Mouse (Mus musculus) liver, embryonic 15.5 days (tissue): ENCODE results near the gene Tmem265. TPM values are rescaled to one million over a fixed set of nuclear protein-coding genes. Genes with fewer than 3 reads are reported as not detected.
A peak's percentile ranks its signal among the peaks of the same experiment; 100 is the strongest.

Experiments used
- ATAC-seq: fragments of 200-750 bp; cut with Nextera tagmentation; 2 replicates; pipeline ENCODE4 v1.8.0; 2017; ENCODE audit warnings: moderate number of reproducible peaks, mild to moderate bottlenecking, moderate library complexity; ENCODE audit not compliant: insufficient read depth
- H3K27ac ChIP-seq: fragments of 300-500 bp; sonication (generic); replicated peaks from 2 replicates; pipeline ENCODE4 v1.5.1; 2015; ENCODE audit warnings: mild to moderate bottlenecking, inconsistent platforms
- H3K27me3 ChIP-seq: fragments of 300-500 bp; sonication (generic); 2 replicates; pipeline ENCODE4 v1.6.1; 2015; ENCODE audit warnings: mild to moderate bottlenecking, inconsistent platforms
- H3K36me3 ChIP-seq: fragments of 300-500 bp; sonication (generic); replicated peaks from 2 replicates; pipeline ENCODE4 v1.6.1; 2015; ENCODE audit warnings: moderate library complexity, mild to moderate bottlenecking, inconsistent platforms
- H3K4me1 ChIP-seq: fragments of 300-500 bp; sonication (generic); replicated peaks from 2 replicates; pipeline ENCODE4 v1.6.1; 2015; ENCODE audit warnings: inconsistent platforms
- H3K4me2 ChIP-seq: fragments of 300-500 bp; sonication (generic); 2 replicates; pipeline ENCODE4 v1.6.1; 2015; ENCODE audit warnings: moderate library complexity, mild to moderate bottlenecking, inconsistent platforms
- H3K4me3 ChIP-seq: fragments of 300-500 bp; sonication (generic); replicated peaks from 2 replicates; pipeline ENCODE4 v1.5.1; 2015; ENCODE audit warnings: mild to moderate bottlenecking, inconsistent platforms
- H3K9ac ChIP-seq: fragments of 300-500 bp; sonication (generic); 2 replicates; pipeline ENCODE4 v1.6.1; 2015; ENCODE audit warnings: moderate library complexity, mild to moderate bottlenecking, inconsistent platforms
- H3K9me3 ChIP-seq: fragments of 300-500 bp; sonication (generic); replicated peaks from 2 replicates; pipeline ENCODE4 v1.6.1; 2016; ENCODE audit warnings: inconsistent platforms
- WGBS: fragments of 180-500 bp; shearing (Covaris S2); methylation state at CpG from one replicate; pipeline ENCODE4 v1.1.7; 2015; ENCODE audit warnings: mixed read lengths; ENCODE audit not compliant: insufficient replicate concordance; 5-methylcytosine and 5-hydroxymethylcytosine counted together
- polyA plus RNA-seq: library from polyadenylated mRNA; unstranded; fragments of >200 nt; fragmentation: Nextera tagmentation; extraction: Ambion mirVana; gene quantifications from 2 replicates; pipeline ENCODE4 v1.2.1, GENCODE M21; 2015

Gene Tmem265
- 2.6 and 2.7 TPM in 2 replicates for polyA plus RNA-seq

DNA sequence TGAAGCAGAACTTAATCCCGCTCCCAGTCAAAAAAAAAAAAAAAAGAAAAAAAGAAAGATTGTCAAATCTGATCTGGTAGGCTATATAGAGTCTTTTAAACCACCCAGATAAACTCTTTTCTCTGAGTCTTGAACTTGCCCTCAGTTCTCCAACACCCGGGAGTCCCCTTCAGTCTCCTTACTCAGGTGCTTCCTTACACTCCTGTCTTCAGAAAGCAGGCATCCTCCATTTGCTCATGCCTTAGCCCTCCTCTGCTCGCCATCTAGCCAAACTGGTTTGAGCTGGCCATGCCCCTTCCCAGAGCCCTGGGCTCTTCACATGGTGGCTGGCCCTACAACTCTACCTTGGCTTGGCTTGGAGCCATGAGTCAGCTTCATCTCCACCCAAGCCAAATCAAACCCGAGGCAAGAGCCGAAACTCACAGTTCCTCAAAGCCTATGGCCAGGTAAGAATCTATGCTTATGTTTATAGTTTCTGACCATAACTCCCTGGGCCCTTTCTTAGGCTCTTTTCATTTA lies at the start of gene Tmem265:
TSS of gene Tmem265 (plus strand) at position 51 of the 519 bp plus-strand sequence.
- WGBS, result 85% methylated on average over 5 of the region's 5 CpGs
- no peaks in the 10 kb centered on the region for H3K27me3 ChIP-seq
- no peak for ATAC-seq
- no peak within 1 kb of the TSS for H3K4me2 ChIP-seq
- no peaks in the 10 kb centered on the region for H3K4me1 ChIP-seq
- no peak within 1 kb of the TSS for H3K27ac ChIP-seq
- no peak within 1 kb of the TSS for H3K4me3 ChIP-seq
- peaks cover 83% of the 10 kb centered on the region for H3K36me3 ChIP-seq
- H3K9me3 ChIP-seq, result no peaks in the 10 kb centered on the region
- H3K9ac ChIP-seq, result no peak within 1 kb of the TSS

DNA sequence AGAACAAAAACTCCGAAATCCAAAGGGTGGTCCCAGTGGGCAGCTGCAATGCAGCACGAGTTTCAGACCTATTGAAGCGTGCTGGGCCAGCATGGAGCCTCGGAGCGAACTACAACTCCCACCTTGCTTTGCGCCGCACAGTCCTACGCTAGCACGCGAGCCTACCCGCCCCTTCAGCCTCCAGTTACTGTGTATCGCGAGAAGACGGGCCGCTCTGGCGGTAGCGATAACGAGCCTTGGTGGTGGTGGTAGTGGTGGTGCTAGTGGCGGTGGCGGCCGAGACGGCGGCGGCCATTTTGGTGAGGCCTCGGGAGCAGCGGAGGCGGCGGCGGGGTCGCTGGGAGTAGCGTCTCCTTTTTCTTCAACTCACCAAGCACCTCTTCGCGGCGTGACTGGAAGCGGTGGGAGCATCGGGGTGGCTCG lies 49.4 kb upstream of the Tmem265 start, which contains the start of gene Srcap:
TSS of gene Srcap (plus strand) at position 176 of the 423 bp plus-strand sequence.
- Histone ChIP-seq H3K27ac (peak within 1 kb of the TSS; percentile 99), H3K4me3 (peak within 1 kb of the TSS; percentile 95), H3K4me2 (peak within 1 kb of the TSS; percentile 84), H3K36me3 (peaks cover 24% of the 10 kb centered on the region), H3K9ac (peak within 1 kb of the TSS; percentile 94), H3K27me3 (no peaks in the 10 kb centered on the region), H3K9me3 (no peaks in the 10 kb centered on the region), H3K4me1 (peaks cover 34% of the 10 kb centered on the region)
- under 1% methylated on average over 37 of the region's 37 CpGs for WGBS
- peak; percentile 96 for ATAC-seq

DNA sequence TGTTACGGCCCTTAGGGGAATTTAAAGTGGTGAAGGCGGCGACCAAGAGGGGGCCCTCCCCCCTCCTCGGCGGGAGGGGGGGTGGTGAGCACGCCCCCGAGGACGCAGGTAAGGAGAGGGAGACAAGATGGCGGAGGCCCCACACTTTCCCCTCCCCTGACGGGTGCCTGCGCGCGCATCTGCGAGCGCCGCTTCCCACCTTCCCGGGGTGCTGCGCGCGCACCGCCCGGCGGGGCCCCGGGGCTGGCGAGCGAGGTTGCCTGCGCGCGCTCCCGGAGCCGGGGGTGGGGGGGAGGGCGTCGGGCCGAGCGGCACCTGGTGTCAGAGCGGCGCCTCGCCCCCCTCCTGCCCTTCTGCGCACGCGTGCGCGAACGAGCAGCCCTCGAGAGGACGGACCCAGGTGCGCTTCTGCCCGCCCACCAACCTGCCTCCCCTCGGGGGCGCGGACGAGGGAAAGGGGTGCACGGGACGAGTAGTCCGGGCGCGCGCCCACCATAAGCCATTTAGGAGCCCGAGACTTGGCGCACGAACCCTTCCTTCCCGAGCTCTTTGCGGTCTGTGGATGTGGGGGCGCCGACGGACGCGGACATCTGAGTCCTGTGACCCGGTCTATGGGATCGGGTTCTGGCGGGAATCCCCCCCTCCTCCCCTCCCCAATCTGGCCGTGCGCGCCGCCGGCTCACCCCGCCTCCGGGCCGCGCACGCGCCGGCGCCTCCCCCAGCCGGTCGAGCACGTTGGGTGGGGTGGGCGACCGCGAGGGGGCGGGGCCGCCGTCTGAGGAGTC lies 48.8 kb upstream of the Tmem265 start:
- under 1% methylated on average over 88 of the region's 93 CpGs for WGBS
- peak overlapping the region; percentile 94 for H3K9ac ChIP-seq
- H3K27me3 ChIP-seq, result no peaks in the 10 kb centered on the region
- peak overlapping the region; percentile 95 for H3K4me3 ChIP-seq
- H3K4me1 ChIP-seq, result peaks cover 34% of the 10 kb centered on the region
- H3K9me3 ChIP-seq, result no peaks in the 10 kb centered on the region
- peak; percentile 85 for ATAC-seq
- H3K4me2 ChIP-seq, result peak overlapping the region; percentile 84
- H3K27ac ChIP-seq, result peak overlapping the region; percentile 99
- peaks cover 30% of the 10 kb centered on the region for H3K36me3 ChIP-seq

DNA sequence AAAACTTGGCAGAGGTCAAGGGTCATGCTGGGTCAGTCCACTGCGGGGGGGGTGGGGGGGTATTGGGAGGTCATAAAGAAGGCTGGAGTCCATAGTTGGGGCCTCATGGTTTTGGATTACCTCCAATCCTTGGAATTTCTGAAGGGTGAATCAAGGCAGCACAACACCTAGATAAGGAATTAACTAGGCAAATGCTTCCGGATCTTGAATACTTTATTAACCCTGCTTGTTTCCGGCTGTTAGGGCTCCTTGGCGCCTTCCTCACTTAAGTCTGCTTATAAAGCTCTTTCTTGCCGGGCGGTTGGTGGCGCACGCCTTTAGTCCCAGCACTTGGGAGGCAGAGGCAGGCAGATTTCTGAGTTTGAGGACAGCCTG lies 48.2 kb upstream of the Tmem265 start:
- no peaks in the 10 kb centered on the region for H3K27me3 ChIP-seq
- no peak for ATAC-seq
- no peaks in the 10 kb centered on the region for H3K9me3 ChIP-seq
- peak overlapping the region; percentile 95 for H3K4me3 ChIP-seq
- peak overlapping the region; percentile 99 for H3K27ac ChIP-seq
- WGBS, result 10% methylated on average over 8 of the region's 8 CpGs
- peaks cover 34% of the 10 kb centered on the region for H3K4me1 ChIP-seq
- H3K36me3 ChIP-seq, result peaks cover 36% of the 10 kb centered on the region
- H3K4me2 ChIP-seq, result peak overlapping the region; percentile 84
- H3K9ac ChIP-seq, result peak overlapping the region; percentile 94; the same call in 1 of the 2 replicates

DNA sequence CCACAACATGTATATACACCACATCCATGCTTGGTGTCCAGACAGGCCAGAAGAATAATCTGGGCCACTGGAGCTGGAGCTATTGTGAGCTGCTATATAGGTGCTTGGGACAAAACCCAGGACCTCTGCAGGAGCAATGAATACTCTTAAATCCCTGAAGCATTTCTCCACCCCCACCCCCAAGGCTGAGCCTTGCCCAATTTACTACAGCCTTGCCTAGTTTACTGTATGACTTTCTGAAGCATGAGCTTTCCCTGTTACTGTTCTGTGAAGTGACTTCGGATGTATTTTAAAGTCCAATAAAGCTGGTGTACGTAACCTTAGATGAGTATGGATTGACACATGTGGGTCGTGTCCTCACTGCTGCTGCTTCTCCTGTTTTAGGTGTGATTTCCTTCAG lies 47.4 kb upstream of the Tmem265 start:
- H3K27ac ChIP-seq, result peak overlapping the region; percentile 99
- no peak for ATAC-seq
- 74% methylated on average over 3 of the region's 3 CpGs for WGBS

DNA sequence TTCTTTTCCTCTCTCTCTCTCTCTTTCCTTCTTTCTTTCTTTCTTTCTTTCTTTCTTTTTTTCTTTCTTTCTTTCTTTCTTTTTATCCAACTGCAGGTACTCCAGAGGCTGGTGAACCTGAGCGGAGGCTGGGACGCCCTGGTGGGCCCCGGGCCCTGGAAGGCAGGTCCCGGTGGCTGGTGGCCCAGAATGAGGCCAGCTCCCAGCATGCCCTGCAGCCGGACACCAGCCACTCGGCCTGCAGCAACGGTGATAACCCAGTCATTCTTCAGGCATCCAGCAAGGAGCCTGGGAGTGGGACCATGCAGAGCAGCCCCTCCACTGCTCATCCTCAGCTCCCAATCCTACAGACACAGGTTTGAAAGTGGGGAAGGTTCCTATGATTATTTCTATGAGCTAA lies 45.3 kb upstream of the Tmem265 start:
- ATAC-seq, result no peak
- Histone ChIP-seq H3K27me3 (no peaks in the 10 kb centered on the region), H3K4me3 (no peak overlapping the region), H3K36me3 (peaks cover 62% of the 10 kb centered on the region), H3K4me1 (peaks cover 32% of the 10 kb centered on the region), H3K27ac (no peak overlapping the region), H3K9me3 (no peaks in the 10 kb centered on the region), H3K9ac (no peak overlapping the region), H3K4me2 (no peak overlapping the region)
- 91% methylated on average over 7 of the region's 7 CpGs for WGBS

More for the DNA sequence above, 47.4 kb upstream of the Tmem265 start:
- H3K4me1 ChIP-seq, result peaks cover 34% of the 10 kb centered on the region
- peak overlapping the region; percentile 84 for H3K4me2 ChIP-seq
- no peaks in the 10 kb centered on the region for H3K9me3 ChIP-seq
- H3K9ac ChIP-seq, result no peak overlapping the region
- H3K4me3 ChIP-seq, result peak overlapping the region; percentile 95
- H3K36me3 ChIP-seq, result peaks cover 43% of the 10 kb centered on the region
- H3K27me3 ChIP-seq, result no peaks in the 10 kb centered on the region

DNA sequence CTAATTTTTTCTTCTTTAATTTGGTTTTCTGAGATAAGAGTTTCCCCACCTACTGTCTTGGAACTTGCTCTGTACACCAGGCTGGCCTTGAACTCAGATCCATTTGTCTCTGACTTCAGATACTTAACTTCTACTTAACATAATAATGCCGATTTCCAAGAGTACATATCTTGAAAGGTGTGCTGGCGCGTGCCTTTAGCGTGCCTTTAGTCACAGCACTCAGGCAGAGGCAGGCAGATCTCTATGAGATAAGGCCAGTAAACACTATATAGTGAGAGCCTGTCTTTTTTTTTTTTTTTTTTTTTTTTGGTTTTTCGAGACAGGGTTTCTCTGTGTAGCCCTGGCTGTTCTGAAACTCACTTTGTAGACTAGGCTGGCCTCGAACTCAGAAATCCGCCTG lies 44.8 kb upstream of the Tmem265 start:
- Histone ChIP-seq H3K4me2 (no peak overlapping the region), H3K9me3 (no peaks in the 10 kb centered on the region), H3K27me3 (no peaks in the 10 kb centered on the region), H3K27ac (no peak overlapping the region), H3K4me1 (peaks cover 27% of the 10 kb centered on the region), H3K36me3 (peaks cover 67% of the 10 kb centered on the region), H3K4me3 (no peak overlapping the region), H3K9ac (no peak overlapping the region)
- 87% methylated on average over 7 of the region's 7 CpGs for WGBS
- no peak for ATAC-seq

DNA sequence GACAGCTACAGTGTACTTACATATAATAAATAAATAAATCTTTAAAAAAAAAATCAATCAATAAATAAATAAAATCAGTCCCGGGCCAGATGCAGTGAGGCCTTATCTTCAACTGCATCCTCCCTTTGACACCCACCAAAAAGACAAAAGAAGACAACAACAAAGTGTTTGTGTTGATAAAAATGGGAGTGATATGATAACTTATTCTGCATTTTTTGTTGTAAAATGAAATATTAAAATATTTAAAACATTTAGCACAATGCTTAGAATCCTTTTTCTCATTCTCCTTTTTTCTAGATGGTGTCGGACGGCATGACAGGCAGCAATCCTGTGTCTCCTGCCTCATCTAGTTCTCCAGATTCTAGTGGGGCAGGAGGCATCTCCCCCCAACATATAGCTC lies 41.9 kb upstream of the Tmem265 start, which contains the start of gene Gm42715:
TSS of gene Gm42715 (plus strand) at position 301 of the 400 bp plus-strand sequence.
- H3K9me3 ChIP-seq, result no peaks in the 10 kb centered on the region
- peaks cover 5% of the 10 kb centered on the region for H3K4me1 ChIP-seq
- no peaks in the 10 kb centered on the region for H3K27me3 ChIP-seq
- no peak within 1 kb of the TSS for H3K27ac ChIP-seq
- no peak within 1 kb of the TSS for H3K4me2 ChIP-seq
- H3K4me3 ChIP-seq, result no peak within 1 kb of the TSS
- peaks cover 95% of the 10 kb centered on the region for H3K36me3 ChIP-seq
- ATAC-seq, result no peak
- H3K9ac ChIP-seq, result no peak within 1 kb of the TSS
- WGBS, result 86% methylated on average over 3 of the region's 3 CpGs

DNA sequence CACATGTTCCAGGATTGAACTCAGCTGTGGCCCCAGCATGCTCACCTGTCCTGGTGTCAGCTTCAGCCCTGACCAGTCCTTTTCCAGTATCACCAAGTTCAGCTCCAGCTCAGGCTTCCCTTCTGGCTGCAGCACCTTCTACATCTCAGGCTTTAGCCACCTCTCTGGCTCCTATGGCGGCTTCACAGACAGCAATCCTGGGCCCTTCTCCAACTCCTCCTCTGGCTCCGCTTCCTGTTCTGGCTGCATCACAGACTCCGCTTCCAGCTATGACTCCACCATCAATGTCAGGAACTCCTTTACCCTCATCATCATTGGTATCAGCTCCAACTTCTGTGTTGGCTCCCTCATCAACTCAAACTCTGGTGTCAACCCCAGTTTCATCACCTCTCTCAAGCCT lies 19.5 kb upstream of the Tmem265 start:
- WGBS, result 91% methylated on average over 3 of the region's 3 CpGs
- no peak overlapping the region for H3K4me3 ChIP-seq
- no peaks in the 10 kb centered on the region for H3K27me3 ChIP-seq
- no peak for ATAC-seq
- no peaks in the 10 kb centered on the region for H3K9me3 ChIP-seq
- H3K27ac ChIP-seq, result no peak overlapping the region
- peaks cover 96% of the 10 kb centered on the region for H3K36me3 ChIP-seq
- H3K9ac ChIP-seq, result no peak overlapping the region
- no peak overlapping the region for H3K4me2 ChIP-seq
- H3K4me1 ChIP-seq, result no peaks in the 10 kb centered on the region

DNA sequence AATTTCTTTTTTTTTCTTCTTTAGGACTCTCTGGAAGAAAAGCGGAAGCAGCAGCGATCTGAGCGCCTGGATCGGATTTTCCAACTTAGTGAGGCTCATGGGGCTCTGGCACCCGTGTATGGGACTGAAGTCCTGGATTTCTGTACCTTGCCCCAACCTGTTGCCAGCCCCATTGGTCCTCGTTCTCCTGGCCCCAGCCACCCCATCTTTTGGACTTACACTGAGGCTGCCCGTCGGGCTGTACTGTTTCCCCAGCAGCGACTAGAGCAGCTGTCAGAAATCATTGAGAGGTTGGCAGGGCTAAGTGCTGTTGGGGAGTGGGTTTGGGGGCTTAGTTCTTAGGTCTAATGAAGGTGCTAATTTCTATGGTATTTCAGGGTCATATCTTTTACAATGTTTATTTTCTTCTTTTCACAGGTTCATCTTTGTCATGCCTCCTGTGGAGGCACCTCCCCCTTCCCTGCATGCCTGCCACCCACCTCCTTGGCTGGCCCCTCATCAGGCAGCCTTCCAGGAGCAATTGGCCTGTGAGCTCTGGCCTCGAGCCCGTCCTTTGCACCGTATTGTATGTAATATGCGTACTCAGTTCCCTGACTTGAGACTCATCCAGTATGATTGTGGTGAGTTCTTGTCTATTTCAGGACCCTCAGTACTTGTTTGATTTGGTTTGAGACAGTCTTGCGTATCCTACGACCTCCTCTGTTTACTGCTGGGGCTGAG lies 11.9 kb upstream of the Tmem265 start:
- no peak overlapping the region for H3K4me2 ChIP-seq
- 91% methylated on average over 15 of the region's 15 CpGs for WGBS
- no peaks in the 10 kb centered on the region for H3K9me3 ChIP-seq
- H3K4me3 ChIP-seq, result no peak overlapping the region
- H3K36me3 ChIP-seq, result peaks cover 89% of the 10 kb centered on the region
- H3K9ac ChIP-seq, result no peak overlapping the region
- no peaks in the 10 kb centered on the region for H3K27me3 ChIP-seq
- H3K4me1 ChIP-seq, result no peaks in the 10 kb centered on the region
- no peak for ATAC-seq
- no peak overlapping the region for H3K27ac ChIP-seq

DNA sequence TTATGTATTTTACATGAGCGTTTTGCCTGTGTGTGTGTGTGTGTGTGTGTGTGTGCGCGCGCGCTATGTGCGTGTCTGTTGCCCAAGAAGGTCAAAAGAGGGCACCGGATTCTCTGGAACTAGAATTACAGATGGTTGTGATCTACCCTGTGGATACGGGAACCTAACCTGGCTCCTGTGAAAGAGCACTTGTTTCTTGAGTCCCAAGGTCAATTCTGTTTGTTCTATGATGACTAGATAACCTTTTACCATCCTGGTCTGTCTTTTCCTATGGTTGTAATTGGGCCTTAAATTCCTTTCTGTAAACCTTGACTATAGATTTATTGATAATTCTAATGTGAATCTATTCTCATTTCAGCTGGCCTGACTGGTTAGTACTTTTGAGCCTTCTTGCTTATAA lies 9.6 kb upstream of the Tmem265 start:
- ATAC-seq, result no peak
- Histone ChIP-seq H3K36me3 (peaks cover 90% of the 10 kb centered on the region), H3K4me2 (no peak overlapping the region), H3K9me3 (no peaks in the 10 kb centered on the region), H3K4me1 (no peaks in the 10 kb centered on the region), H3K27me3 (no peaks in the 10 kb centered on the region), H3K27ac (no peak overlapping the region), H3K4me3 (no peak overlapping the region), H3K9ac (no peak overlapping the region)
- 91% methylated on average over 8 of the region's 8 CpGs for WGBS
